Mouse (Mus musculus) lung, postnatal 25 days (tissue): ENCODE results near the gene Sri.

Source experiments
- DNase-seq: peaks from one replicate; pipeline ENCODE4 v3.0.0; 2022; ENCODE audit warnings: low spot score

Sri gene

GRCm38 (mm10) chr5:8111691-8112090, 65.8 kb downstream of the Sri start:
- DNase-seq: no peak

- DNase-seq: no peak
These were observed 66.4 kb downstream of the Sri start for GRCm38 (mm10) chr5:8112246-8112645.

- DNase-seq: no peak
These were observed 70.8 kb downstream of the Sri start for GRCm38 (mm10) chr5:8116561-8117168.
